Mouse (Mus musculus) cerebellum, adult 8-10 months (tissue): Measurements from ENCODE around the gene Rhox2g.
"Not testable (repeated sequence)": the region's sequence is repeated elsewhere in the genome, so short reads cannot be mapped to it uniquely, and the experiment has no call there.

Experiments
- DNase-seq: peaks from one replicate; pipeline ENCODE4 v3.0.0; 2022

Rhox2g gene

GRCm38 (mm10) chrX:37643370-37643769 is at the start of gene Rhox2g:
Rhox2g (minus strand) TSS chrX:37643470.
- DNase-seq: not testable (repeated sequence)

DNA sequence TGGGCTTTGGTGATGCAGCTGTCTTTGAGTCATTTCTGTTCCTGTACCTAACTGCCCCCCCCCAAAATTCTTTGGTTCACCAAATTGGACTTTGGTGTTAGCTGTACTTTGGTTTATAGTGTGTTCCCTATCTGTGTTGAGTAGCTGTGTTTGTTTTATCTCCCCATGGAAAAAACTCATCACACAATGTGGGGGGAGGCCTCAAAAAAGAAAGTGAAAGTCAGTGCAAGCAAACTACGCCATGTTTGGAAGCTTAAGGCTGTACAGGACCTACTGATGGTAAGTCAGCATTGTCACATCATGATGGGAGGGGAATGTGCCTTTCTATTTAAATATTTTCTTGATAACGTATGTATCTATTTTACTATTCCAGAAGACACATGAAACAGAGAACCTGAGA is 49.0 kb upstream of the Rhox2g start:
- no peak for DNase-seq

DNA sequence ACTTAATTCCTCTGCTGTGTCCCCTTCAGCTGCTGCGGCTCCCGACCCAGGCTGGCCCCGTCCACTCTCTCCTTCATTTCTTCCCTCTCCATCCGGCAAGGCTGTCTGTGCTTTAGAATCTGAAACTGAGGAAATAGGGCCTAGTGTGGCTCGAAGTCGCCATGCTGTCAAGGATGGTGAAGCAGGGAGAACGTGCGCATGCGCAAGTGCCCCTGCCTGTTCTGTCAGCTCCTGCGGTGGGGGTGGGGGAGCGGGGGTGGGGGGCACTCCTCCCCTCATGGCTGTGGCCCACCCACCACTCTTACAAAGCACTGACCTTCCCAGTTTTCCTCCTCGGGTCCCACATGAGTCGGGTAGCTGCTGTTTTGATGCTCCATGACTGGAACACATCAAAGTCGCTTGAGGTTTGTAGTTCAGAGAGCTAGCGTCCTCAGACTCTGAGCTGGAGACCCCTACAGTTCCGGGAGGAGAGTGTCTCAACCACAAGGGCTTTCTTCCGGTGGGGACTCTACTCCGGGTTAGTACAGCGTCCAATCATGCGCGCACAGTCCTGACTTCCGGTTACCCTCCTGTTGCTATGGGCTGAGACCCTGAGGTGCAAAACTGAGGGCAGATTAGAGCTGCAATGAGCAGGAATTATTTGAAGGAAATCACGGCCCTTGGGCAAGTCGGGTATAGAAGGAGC is 39.9 kb upstream of the Rhox2g start:
- DNase-seq: no peak

DNA sequence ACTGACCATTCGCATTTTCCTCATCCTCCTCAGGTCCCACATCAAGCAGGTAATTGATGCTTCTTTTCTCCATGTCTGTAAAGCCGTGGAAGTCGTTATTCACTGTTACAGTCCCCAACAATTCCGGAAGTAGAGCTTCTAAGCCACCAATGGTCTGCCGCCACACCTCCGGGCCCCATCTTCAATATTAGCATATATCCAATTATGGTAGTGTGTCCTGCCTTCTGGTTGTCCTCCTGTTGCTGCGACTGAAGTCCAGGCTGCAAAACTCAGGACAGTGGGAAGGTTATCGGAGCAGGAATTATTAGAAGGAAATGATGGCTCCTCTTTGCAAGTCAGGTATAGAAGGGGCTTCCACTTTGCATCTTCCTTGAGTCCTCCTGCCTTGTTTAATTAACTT is 29.9 kb upstream of the Rhox2g start, which contains the start of gene Rhox2h:
Gene Rhox2h, minus strand, starts transcription at position 101 of the 400 bp plus-strand sequence.
- not testable (repeated sequence) for DNase-seq

DNA sequence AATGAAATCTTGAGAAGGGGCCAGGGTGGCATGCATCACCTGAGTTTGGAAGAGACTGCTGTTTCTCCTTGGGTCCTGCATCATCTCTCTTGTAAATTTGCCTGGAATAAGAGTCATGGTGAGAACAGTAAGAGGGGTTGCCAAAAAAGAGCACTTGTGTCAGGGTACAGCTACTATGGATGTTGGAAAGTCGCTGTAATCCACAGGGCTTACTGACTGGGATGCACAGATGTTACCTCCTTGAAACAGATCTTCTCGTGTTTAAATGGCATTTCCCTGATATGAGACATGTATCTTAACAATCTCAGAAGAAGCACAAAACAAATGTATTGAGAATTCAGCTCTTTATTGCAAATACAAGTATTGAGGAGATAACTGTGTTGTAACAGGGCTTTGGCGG is 25.4 kb upstream of the Rhox2g start, which contains the start of gene Rhox3h:
Gene Rhox3h, minus strand, starts transcription at position 101 of the 400 bp plus-strand sequence.
- DNase-seq: not testable (repeated sequence)

DNA sequence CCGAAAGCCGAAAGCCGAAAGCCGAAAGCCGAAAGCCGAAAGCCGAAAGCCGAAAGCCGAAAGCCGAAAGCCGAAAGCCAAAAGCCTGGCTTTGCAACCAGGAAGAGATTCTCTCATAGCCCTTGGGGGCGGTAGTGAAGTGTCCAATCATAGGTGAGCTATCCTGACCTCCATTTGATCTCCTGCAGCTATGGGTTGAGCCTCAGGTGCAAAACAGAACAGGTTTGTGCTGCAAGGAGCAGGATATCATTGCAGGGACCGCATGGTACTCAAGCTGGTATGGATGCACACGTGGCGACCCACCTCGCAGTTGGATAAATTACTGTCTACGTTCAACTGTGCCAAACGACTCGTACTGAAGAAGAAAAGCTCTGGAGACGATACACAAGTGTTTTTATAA is 8.0 kb upstream of the Rhox2g start, which contains the start of gene Rhox4g:
Gene Rhox4g, minus strand, starts transcription at position 101 of the 400 bp plus-strand sequence.
- not testable (repeated sequence) for DNase-seq

DNA sequence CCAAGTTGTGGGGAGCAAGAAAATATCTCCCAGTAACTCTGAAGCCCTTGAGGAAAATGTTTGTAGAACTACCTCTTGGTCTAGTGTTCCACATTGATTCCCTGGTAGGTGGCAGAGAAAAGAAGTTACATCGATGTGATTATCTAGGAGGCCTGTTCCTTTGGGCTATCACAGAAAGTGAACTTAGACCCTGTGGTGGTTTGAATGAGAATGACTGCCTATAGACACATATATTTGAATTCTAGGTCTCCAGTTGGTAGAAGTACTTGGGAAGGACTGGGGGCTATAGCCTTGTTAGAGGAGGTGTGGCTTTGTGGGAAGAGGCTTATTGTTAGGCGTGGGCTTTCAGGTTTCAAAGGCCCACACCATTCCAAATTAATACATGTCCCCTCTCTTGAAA is 14.8 kb downstream of the Rhox2g start, which contains the start of gene Rhox3g:
Gene Rhox3g, minus strand, starts transcription at position 101 of the 400 bp plus-strand sequence.
- DNase-seq: not testable (repeated sequence)

- DNase-seq: not testable (repeated sequence)
Measured at GRCm38 (mm10) chrX:37607604-37608003, 35.7 kb downstream of the Rhox2g start, which contains the start of gene Rhox4f. Rhox4f (minus strand) TSS chrX:37607704.
